Mouse (Mus musculus): Measurements from ENCODE around the gene Smok3a.

- TF ChIP-seq CTCF (IDR thresholded peaks at IDR 0.05; ENCODE audit: extremely low read depth, insufficient read depth, low read length) (no peak), POLR2A (IDR thresholded peaks at IDR 0.05; ENCODE audit: extremely low read depth, insufficient read depth, low read length) (no peak)
Observed at GRCm38 (mm10) chr5:138016530-138016929, 4.5 kb upstream of the Smok3a start.

Measured in cortical plate, adult 2 months (tissue).